Mouse (Mus musculus) layer of hippocampus, postnatal 10 days (tissue): ENCODE measurements around the gene Twnk. TPM values are rescaled to one million over a fixed set of nuclear protein-coding genes. Genes with fewer than 3 reads are reported as not detected.

Source experiments
- DNase-seq, 2 experiments: peaks; one replicate each; pipeline ENCODE4 v3.0.0; 2021; ENCODE audit warnings: low spot score in 2 of 2
- total RNA-seq, 2 experiments: library from RNA; stranded (reverse); gene quantifications; 2 replicates each; pipeline ENCODE4 v1.2.3; 2021

Twnk gene
- total RNA-seq, 2 experiments from 2014 or later: 14.1 to 15.1 TPM

DNA sequence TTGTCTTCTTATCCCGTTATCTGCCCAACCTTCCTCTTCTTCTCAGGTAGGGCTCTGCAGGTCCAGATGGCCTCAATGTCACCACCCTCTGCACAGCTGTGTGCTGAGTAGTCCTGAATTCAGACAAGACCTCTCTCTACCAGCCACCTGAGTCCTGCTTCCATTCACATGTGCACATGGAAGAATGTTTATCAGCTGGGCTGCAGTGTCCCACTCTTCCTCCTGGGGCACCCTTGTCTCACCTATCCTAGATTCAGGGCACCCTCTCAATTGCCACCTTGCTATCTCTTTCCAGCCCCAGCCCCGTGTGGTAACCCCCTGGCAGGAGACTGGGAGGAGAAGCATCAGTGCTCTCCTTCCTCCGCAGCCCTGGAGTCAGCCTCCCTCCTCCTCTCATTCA lies 3.2 kb upstream of the Twnk start:
- DNase-seq: no peak

DNA sequence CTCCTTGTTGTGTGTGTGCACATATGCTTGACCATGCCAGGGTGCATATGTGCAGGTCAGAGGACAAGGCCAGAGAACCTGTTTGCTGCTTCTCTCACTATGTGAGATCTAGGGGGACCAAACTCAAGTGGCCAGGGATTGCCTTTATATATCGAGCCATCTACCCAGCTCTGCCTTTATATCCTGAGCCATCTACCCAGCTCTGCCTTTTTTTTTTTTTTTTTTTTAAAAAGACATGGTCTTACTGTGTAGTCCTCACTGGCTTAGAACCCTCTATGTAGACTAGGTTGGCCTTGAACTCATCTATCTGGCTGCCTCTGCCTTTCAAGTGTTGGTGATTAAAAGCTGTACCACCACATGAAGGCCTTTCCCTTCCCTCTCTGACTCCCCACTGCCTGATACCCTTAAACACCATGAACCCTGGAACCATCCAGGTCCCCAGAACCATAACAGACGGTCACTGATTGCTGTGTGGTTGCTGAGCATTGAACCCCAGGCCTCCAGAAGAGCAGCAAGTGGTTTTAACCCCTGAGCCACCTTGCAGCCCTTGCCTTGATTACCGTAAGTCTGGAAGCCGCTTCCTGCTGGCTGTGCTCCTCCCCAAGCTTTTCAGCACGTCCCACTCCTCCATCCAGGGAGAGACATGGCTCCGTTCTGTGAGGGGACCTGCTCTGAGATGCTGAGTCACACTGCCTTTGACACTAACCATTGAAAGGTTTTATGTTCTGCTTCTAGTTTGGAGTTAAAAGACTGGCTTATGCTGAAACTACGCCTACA lies 1.5 kb upstream of the Twnk start:
- no peak for DNase-seq

DNA sequence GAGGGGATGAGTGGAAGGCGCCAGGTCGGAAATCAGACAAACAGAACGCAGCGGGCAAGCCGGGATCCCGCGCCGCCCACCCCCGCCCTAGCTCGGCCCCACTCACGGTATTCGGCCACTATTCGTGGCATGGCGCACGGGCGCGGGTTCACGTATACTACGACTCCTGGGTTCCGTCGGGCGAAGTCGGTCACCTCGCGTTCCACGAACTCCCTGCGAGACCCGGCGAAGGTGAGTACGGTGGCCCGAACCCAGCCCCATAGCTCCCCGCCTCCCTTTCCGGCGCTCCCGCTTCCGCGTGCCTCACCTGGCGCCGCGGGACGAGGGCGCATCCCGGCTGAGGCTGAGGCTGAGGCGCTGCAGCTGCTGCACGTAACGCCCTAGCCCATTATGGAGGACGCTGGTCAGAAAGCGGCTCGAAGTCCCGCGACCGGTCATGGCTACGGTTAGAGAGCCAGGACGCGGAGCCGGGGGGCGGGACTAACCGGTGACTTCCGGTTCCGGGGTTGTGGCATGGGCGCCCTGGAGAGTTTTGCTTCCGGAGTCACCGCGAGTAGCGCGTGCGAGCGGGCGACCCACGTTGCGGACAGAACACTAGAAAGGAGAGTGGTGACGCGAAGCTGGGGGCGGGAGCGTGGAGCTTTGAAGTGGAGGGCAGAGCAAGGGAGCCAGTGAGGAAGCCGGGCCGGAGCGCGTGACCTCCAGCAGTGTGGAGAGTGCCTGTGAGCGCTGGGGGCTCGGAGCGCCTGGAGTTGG lies 672 bp downstream of the Twnk start, which contains the start of gene Mrpl43:
Gene Mrpl43, minus strand, starts transcription at position 486 of the 756 bp plus-strand sequence.
- DNase-seq: peak; percentile 97

DNA sequence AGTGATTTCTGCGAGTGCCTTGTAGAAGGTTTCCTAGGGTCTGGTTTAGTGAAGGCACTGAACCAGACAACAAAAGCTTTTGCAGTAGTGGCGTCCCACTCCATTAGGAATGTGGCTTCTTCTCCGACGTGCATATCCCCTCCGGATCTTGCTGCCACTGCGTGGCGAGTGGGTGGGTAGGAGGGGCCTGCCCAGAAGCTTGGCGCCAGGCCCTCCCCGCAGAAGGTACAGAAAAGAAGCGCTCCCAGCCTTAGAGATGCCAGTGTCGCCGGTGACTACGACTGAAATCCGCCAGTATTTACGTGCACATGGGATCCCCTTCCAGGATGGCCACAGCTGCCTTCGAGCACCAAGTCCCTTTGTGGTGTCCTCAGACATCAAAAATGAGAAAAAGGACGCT lies 1.6 kb downstream of the Twnk start:
- DNase-seq: no peak

DNA sequence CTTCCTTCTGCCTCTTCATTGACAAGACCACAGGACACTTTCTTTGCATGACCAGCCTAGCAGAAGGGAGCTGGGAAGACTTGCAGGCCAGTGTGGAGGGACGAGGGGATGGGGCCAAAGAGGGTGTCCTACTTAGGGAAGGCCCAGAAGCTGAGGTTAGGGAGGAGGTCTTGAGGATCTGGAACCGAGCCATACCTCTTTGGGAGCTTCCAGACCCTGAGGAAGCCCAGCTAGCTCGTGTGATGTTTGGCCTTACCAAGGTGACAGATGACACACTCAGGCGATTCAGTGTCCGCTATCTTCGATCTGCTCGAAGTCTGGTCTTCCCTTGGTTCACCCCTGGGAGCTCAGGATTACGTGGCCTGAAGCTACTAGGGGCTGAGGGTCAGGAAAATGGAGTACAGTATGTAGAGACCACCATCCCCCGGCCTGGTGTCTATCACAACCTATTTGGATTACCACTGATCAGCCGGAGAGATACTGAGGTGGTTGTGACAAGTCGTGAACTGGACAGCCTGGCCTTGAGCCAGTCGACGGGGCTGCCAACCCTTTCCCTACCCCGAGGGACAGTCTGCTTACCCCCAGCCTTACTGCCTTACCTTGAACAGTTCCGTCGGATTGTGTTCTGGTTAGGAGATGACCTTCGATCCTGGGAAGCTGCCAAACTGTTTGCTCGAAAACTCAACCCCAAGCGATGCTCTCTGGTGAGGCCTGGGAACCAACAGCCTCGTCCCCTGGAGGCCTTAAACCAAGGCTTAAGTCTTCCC lies 2.1 kb downstream of the Twnk start:
- no peak for DNase-seq

DNA sequence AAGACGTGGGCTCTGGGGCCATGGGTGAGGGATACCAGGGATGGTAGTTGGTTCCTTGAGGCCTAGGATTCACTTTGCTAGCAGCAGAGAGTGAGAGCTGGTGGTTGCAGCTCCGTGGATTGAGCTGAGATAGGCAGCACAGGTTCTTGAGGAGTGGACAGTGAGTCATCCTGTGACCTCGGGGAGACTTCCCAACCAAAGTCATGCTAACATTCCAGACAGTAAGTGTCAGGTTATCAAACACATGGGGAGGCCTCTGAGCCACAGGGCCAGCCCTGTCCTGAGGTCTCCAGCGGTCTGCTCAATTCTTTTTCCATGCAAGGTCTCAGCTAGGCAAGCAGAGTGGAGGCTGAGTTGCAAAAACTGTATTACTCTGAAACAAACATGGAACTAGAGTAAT lies 5.2 kb downstream of the Twnk start:
- no peak for DNase-seq

DNA sequence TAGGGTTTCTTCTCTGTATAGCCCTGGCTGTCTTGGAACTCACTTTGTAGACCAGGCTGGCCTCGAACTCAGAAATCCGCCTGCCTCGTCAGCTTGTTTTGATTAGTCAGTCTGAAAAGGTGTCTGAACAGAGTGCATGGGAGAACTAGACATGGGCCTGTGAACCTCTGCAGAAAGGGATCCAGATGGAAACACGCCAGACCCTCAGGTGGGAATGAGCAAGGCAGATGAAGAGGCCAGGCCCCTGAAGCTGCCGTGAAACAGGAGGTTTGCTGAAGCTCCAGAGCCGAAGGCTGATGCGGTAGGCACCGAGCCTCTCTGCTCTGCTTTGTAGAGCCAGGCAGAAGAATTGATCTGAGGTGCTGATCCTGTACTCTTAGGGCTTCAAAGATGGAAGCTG lies 6.8 kb downstream of the Twnk start:
- DNase-seq: no peak

DNA sequence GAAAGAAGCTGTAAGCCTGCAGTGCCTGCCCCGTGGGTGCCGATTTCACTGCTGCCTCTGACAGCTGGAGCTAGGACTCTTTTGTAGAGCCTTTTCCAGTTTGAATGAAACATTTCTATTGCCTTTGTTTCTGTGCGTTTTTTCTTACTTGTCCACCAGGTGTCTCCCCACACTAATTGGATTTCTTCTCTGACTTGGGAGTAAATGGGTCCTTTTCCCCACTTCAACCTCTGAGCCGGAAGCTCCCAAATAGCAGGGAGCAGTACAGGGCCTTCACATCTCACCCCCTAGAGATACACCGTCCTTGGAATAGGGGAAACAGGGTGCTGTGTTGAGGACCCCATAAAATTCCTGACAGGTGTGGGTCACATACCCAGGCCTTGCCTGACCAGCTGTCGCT lies 7.2 kb downstream of the Twnk start:
- peak in 1 of 2 experiments; percentile 15 for DNase-seq

DNA sequence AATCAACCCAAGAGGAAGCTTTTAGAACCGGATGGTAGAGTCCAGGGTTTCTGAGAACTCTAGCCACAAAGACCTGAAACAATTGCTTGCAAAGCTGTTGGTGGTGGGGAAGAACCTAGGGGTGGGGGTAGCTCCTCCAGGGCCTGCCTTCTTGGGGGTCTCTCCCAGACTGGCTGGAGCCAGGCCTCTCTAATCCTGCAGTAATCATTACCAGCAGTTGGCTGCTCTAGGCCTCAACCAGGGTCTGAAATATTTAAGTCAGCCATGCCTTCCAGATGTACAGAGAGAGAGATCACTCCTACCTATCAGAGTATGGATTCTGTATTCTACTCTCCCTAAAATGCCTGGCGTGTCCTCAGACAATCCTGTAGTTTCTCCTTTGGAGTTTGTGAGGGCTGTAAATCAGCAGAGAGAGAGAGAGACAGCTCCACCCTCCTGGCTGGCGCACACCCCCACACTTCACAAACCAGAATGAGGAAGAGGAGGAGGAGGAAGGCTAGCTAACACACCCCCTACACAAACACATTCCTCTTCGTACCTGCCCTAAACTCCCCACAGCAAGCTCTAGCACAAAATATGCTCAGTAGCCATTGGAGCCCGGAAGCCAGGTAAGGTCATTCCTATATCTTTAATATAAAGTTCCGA lies 8.2 kb downstream of the Twnk start:
- DNase-seq: no peak

DNA sequence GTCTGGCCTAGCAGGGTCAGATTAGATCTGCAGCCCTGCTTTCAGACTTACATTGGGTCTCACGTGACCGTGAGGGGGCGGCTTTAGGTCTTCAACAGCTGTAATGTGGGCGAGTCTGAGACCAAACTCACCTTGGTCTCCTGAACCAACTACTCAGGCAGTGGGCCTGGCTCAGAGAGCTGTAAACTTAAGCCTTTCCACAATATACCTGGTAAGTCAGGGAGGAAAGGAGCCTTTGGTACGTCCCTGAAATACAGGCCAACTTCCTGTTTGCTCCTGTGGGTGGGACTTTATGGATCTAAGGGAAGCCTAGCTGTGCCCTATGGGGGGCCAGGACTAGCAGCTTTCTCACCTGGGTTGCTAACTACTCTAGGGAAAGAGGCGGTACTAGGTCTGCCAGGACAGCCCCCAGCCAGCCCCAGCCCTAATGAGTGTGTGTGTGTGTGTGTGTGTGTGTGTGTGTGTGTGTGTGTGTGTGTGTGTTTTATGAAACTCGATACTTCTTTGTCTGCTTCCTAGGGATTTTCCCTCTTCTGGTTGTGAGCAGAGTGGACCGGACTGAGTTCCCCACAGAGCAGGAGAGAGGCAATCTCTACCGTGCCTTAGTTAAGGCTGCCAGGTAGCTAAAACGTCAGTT lies 9.0 kb downstream of the Twnk start, which contains the start of gene Lzts2:
Gene Lzts2, plus strand, starts transcription at position 80 of the 637 bp plus-strand sequence.
- DNase-seq: no peak

DNA sequence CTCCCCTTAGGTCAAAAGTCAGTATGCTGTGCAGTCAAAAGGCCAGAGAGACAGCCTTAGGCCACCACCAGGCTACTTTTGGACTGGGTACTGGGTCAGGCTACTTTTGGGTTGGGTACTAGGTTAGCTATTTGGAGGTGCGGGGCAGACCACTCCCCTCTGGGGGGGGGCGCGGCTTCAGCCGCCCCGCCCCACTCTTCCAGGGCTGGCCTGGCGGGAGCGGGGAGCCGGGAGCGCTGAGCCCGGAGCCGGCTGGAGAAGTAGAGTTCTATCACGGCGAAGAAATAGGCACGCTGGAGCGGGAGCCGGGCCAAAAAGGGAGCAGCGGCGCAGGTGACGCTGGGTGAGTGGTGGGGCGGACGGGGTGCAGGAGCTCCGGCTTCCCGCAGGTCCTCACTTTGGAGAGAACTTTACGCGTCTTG lies 9.5 kb downstream of the Twnk start:
- peak in 1 of 2 experiments; percentile 52 for DNase-seq

DNA sequence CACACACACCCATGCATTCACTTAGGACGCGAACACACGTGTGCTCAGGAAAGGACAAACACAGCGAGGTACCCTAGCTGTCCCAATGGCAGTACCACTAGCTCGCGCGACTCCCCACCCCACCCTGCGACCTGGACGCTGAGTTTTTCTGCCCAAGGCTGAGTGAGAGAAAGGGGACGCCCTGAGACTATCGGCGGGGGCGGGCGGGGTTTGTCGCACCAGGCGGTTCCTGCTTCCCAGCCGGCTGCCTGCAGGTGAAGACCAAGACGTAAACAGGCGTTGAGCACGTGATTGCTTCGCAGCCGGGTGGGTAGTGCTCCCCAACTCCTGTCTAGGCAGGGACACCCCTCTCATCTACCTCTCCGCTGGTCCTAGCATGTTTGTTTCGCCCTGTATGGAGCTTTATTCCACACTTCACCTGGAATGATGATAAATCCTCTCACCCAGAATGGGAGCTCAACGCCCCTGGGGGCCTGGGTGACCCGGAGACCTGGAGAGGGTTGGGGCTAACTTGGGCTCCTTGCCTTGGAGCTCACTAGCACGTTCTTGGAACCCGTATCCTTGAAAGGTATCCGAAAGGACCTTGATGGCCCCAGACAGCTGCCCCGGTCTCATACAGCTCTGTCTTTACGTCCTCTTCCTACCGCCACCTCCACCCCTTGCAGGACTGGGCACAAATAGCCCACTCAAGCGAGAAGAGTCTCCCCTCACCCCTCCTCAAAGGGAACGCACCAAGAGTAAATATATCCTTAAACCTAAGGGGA lies 10.2 kb downstream of the Twnk start:
- no peak for DNase-seq

DNA sequence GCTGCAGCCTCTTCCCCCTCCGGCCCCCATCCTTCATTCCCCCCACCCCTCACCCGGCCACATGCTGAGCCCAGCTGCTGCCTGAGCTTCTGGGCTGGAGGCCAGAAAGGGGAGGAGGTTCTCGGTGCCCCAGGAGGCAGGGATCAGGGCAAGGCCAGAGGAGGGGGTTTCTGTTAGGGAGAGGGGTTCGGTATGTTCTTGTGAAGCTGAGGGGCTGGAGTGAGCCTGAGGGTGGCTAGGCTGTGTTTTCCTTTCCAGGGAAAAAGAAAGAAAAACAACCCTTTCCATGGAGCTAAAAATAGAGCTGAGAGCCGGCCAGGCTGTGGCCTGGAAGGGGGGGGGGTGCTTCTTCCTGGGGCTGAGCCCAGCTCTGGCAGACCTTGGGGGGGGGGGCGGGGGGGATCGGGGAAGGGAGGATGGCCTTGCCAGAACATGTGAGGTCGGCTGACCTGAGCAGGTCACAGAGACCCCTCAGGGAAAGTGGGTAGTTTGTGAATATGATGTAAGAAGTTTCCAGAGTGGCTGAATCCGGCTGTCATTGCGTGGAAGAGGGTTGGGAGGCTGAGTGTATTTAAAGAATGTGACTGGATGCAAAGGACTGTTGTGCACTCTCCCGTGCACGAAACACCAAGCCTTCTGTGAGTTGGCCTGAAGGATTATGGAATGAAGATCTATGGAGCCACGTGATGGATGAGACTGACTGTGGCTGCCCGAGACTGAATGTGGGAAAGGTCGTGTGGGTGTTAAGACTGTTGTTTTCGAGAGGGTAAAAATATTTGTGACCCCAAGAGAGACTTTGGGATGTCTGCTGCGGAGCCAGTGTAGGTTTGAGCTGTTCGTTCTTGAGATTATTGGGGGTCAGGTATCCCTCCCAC lies 11.1 kb downstream of the Twnk start:
- DNase-seq: peak; percentile 70 to 74

DNA sequence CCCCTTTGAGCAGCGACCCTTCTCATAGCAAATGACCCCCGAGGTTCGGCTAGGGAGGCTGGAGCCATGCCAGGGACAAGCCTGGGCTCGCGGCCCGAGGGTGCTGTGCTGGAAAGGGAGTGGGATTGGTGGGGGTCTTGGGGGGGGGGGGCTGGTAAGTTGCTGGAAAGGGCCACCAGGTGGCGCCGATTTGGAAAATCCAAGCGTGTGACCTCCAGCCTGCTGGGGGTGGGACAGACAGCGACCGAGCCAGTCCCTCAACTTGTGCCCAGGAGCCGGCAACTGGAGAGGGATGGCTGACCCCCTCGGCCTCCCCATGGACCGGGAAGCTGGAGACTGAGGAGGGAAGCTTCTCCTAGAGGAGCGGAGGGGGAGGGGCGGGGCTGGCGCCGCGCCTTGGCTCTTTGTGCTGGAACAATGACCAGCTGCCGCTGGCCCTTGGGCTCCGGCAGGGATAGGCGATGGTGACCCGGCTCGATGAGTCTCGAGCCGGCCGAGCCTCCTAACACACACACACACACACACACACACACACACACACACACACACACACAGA lies 11.8 kb downstream of the Twnk start:
- DNase-seq: peak; percentile 79 to 85

DNA sequence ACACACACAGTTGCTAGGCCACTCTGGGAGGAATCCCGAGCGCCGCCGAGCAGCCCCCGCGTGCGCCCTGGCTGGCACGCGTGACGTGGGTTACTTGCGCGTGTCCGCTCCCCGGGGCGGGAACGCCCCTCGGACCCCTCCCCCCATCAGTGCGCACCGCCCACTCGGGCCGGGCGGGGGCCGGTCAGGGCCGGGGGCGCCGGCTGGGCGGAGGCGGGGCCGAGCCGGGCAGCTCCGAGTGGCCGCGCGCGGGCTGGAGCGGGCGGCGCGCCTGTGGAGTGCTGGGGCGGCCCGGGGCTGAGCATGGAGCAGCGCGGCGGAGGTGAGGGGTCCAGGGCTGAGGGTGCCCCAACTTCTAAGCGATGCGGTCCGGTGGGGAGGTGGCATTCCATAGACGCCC lies 12.4 kb downstream of the Twnk start:
- peak; percentile 82 to 90 for DNase-seq

DNA sequence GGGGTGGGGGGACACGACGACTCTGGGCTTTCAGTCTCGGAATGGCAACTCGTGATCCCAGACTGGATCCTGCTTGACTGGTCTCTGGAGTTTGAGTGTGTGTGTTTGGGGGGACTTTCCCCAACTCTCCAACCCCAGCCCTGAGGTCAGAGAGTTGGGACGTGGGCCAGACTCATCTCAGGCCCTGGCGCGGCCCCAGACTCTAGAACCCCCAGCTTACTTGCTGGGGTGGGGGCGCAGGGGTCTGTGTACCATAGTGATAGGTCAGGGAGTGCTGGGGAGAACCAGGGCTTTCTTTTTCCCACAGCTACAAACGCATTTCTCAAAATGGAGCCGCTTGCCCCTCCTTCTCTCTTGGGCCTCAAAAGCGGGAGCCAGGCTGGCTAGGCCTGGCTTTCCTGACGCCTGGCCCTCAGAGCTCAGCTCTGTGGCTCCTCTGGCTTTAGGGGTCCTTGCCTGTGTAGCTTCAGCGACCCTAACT lies 12.9 kb downstream of the Twnk start:
- peak in 1 of 2 experiments; percentile 35 for DNase-seq

DNA sequence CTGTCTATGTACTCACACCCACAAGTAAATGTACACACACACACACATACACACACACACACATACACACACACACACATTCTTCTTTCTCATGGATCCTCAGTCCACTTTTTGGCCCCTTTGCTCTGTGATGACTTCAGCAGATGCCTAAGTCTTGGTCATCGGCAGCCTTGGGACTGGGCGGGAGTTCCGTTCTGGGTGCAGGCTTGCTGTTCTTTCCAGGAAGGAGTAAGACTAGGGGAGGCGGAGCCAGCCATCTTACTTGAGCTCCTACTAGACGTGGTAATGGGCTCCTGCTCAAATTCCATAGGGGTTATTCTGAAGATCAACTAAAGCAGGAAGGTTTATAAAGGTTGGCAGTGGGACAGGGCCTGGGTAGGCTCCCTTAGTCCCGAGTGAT lies 14.9 kb downstream of the Twnk start:
- no peak for DNase-seq

DNA sequence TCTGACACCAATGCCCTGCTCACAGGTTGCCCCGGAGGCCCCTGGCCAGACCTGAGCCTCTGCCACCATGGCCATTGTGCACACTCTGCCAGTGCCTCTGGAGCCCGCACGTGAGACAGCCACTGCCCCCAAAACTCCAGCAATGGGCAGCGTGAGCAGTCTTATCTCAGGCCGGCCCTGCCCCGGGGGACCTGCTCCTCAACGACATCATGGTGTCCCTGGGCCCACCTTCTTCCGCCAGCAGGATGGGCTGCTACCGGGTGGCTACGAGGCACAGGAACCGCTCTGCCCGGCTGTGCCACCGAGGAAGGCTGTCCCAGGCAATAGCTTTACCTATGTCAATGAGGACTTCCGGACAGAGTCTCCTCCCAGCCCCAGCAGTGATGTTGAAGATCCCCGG lies 15.9 kb downstream of the Twnk start:
- DNase-seq: no peak
